Mouse (Mus musculus): ENCODE data around the gene Bhlhe40.
A peak's percentile ranks its signal among the peaks of the same experiment; 100 is the strongest.

The Bhlhe40 gene

DNA sequence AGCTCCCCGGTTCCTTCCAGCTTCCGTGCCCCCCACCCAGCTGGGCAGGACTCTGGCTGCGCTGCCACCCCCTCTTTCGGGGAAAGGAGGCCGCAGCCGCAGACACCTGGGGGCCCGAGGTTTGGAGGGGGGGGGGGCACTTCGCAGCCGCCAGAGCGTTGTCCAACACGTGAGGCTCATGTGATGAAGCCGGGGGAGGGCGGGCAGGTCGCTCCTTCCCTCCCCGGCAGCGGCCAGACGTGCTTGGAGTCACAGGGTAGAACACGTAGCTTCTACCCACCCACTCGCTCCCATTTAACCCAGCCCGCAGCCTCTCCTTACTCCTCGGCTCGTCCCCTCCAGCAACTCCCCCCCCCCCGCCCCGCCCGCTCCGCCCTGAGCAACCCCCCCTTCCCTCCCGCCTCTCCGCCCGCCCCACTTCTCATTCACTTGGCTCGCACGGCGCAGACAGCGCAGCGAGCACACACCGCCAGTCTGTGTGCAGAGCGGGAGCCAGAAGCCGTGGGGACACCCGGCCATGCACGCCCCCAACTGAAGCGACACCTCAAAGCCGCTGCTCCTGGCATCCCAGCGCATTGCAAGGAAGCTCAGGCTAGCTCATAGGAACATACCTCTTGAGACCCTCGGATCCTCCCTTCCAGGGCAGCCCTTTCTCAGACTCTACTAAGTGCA lies at the start of gene Bhlhe40:
TSS of gene Bhlhe40 (plus strand) at position 424 of the 672 bp plus-strand sequence.
- peak; percentile 78 for DNase-seq (ENCODE audit: low read depth)

DNA sequence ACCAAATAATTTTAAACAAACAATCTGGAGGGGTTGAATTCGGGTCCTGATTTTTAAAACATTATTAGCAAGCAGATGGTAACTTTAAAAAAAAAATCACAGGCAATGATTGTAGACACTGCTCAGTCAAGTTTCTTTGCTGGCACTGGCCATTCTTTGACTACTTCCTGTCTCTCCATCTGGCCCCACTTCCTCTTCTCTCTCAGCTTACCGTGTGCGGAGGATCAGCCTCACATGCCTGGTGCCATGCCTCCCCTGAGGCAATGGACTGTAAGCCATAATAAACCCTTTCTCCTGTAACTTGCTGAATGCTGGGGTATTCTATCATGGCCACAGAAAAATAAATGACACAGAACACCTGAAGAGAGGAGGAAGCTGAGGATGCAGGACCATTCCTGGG lies 48.8 kb upstream of the Bhlhe40 start:
- no peak for DNase-seq (ENCODE audit: low read depth)

DNA sequence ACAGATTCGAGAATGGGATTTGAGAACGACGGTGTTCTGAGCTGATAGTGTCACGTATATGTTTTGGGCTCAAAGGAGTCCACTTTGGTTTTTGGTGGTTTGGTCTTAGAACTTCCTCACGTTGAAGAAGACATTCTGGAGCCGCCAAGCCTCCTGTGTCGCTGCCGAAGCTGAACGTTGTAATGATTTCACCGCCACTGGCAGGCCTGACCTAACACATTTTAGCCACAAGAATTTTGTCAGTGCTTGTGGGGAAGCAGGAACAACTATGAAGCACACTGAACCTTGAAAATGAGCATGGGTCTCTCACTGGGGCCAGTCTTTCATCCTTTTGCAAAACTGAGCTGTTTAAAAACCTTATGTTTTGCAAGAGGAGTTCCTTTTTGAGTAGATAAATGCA lies 42.4 kb upstream of the Bhlhe40 start:
- DNase-seq (ENCODE audit: low read depth) = no peak

- no peak for DNase-seq (ENCODE audit: low read depth)
Measured at GRCm38 (mm10) chr6:108623028-108623565, 37.3 kb upstream of the Bhlhe40 start.

DNA sequence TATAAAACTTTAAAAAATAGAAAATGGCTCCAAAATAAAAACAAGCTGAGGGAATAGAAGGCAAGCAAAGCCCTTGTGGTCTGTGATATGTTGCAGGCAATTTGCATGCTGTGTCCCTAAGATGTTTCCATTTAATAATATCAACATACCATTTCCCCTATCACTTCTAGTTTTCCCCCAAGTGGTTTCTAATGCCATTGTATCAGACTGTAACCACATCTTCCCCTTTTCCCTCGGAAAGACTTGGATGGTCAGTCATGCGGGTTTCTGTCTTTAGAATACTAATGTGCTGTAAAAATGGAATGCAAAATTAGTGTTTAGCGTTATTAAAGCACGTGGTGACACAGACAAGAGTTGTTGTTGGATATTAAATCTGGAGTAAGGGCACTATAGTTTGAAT lies 35.5 kb upstream of the Bhlhe40 start:
- DNase-seq (ENCODE audit: low read depth) = no peak

DNA sequence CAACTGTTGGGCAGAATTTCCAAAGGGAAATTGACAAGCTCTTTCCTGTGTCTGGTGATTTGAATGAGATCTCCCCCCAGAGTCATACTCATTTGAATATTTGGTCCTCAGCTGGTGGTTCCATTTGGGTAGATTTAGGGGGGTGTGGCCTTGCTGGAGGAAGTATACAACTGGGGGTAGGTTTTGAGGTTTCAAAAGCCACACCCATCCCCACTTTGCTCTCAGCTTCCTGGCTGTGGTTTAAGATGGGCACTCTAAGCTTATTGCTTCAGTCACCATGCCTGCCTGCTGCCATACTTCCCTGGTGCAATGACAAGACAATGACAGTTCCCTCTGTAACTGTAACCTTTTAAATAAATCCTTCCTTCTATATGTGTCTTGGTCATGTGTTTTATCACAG lies 29.7 kb upstream of the Bhlhe40 start:
- DNase-seq (ENCODE audit: low read depth) = peak; percentile 52

GRCm38 (mm10) chr6:108638157-108638833 lies 22.1 kb upstream of the Bhlhe40 start:
- no peak for DNase-seq (ENCODE audit: low read depth)

DNA sequence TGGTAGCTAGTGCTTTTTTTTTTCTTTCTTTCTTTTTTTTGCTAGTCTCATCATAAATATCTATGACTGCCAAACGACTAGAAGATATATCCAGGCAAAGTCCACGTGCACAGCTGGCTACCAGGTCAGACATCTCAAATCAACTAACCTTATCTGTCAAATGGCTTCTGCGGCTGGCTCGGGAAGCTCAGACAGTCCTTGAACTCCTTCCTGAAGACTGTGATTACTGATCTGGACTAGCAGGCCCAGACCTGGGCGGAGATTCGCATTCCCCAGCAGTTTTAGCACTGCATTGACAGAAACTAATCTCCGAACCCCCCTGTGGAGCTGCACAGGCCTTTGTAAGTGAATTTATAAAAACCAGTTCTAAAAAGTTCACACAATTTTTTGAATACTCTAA lies 18.4 kb upstream of the Bhlhe40 start:
- DNase-seq (ENCODE audit: low read depth) = no peak

DNA sequence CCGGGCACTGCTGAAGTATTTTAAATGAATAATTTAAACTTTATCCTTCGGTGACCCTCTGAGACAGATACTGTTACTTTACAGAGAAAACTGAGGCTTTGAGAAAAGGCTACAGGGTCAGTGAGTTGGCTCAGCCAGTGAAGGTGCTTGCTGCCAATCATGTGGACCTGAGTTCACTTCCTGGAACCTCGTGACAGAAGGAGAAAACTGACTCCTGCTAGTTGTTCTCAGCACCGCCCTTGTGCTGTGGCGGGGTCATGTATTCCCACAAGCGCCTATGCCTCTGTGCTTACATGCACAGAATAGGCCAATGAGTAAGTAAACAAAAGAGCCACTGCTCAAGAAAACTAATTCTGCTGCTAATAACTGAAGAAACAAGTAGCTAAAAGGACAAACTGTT lies 17.4 kb upstream of the Bhlhe40 start:
- DNase-seq (ENCODE audit: low read depth) = no peak

- DNase-seq (ENCODE audit: low read depth) = no peak
Measured at GRCm38 (mm10) chr6:108644311-108644710, 16.1 kb upstream of the Bhlhe40 start.

GRCm38 (mm10) chr6:108647094-108647493 lies 13.3 kb upstream of the Bhlhe40 start:
- no peak for DNase-seq (ENCODE audit: low read depth)

DNA sequence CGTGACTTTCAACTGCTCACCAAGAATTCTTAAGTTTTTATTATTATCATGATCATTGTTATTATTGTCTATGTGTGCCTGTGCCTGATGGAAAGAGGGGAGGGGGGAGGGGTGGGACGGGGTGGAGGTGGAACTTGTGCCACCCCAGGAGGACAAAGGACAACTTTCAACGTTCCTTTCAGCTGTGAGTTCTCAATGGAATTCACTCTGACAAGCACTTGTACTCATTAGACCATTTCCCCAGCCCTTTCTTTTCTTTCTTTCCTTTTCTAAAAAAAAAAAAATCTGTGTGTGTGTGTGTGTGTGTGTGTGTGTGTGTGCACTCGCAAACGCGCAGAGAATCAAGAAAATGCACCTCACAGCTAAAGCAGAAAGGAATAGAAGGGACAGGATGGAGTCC lies 12.4 kb upstream of the Bhlhe40 start:
- DNase-seq (ENCODE audit: low read depth) = no peak

- DNase-seq (ENCODE audit: low read depth) = no peak
Measured at GRCm38 (mm10) chr6:108655861-108656260, 4.6 kb upstream of the Bhlhe40 start.

DNA sequence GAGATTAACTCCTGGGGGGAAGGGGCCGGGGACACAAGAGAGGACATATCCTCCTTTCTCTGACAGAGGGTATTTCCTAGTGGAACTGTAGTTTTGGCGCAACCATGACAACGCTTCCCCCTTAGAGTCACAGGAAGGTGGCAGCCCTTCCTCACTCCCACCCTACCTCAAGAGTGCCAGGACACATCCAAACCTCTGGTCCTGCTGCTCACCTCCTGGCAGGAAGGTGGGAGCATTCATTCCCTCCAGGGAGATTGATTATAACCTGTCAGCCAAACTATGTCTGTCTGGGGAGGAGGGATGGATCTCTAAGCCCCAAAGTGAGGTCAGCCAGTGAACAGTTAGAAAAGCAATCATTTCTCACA lies 2.4 kb upstream of the Bhlhe40 start:
- peak; percentile 39 for DNase-seq (ENCODE audit: low read depth)

DNA sequence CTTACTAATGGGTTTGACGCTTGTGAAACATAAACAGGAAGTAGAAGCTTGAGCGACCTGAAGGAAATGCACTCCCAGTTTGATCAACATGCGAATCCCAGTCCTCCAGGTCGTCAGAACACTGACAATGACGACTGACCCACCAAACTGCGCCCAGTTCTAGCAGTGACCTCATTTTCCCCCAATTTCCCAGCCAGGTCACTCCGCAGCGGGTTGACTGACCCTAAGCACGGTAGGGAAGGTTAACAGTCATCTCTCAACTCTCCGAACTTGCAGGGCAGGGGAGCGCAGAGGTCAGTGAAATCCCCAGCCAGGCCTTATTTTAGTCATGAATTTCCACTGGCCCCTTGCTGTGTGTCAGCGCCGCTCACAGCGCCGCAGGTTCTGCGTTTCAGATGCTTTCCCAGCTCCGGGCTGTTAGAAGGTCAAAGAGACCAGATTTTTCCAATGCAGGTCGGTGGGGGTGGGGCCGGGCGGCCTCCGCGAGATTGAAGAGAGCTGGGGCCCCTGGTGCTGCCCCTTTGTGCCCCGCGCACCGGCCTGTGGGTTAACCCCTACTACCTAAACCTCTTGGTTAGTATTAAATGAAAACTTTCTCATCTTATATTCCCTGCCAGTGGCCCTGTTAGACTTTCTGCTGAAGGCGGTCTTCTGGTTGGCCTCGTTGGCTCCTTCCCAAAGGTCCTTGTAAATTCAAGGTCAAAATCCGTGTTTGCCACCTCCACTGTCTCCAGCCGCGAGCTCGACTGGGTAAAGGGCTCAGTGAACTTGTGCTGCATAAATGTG lies 1.8 kb upstream of the Bhlhe40 start:
- peak; percentile 41 for DNase-seq (ENCODE audit: low read depth)

GRCm38 (mm10) chr6:108659221-108659725 lies 1.2 kb upstream of the Bhlhe40 start:
- peak; percentile 66 for DNase-seq (ENCODE audit: low read depth)

GRCm38 (mm10) chr6:108659726-108660205 lies 663 bp upstream of the Bhlhe40 start:
- no peak for DNase-seq (ENCODE audit: low read depth)

GRCm38 (mm10) chr6:108660878-108661389 lies 505 bp downstream of the Bhlhe40 start:
- DNase-seq (ENCODE audit: low read depth) = no peak

DNA sequence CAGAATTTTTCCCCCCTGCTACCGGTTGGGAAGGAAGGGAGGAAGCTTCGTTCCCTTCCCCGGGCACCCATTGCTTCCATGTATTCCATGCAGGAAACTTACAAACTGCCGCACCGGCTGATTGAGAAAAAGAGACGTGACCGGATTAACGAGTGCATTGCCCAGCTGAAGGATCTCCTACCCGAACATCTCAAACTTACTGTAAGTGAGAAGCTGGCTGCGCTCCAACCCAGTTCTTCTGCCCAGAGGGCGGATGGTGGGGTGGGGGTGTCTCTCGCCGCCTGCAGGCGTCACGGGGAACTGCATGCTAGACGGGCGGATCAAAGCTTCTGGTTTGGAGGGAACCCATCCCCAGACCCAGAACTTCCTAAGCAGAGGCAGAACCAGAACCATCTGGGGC lies 983 bp downstream of the Bhlhe40 start:
- peak; percentile 90 for DNase-seq (ENCODE audit: low read depth)

GRCm38 (mm10) chr6:108661890-108662289 lies 1.5 kb downstream of the Bhlhe40 start:
- no peak for DNase-seq (ENCODE audit: low read depth)

- no peak for DNase-seq (ENCODE audit: low read depth)
Measured at GRCm38 (mm10) chr6:108662314-108663240, 2.1 kb downstream of the Bhlhe40 start.
